Mouse (Mus musculus): ENCODE results near the gene Ncor2.
A peak's percentile ranks its signal among the peaks of the same experiment; 100 is the strongest.

The Ncor2 gene

DNA sequence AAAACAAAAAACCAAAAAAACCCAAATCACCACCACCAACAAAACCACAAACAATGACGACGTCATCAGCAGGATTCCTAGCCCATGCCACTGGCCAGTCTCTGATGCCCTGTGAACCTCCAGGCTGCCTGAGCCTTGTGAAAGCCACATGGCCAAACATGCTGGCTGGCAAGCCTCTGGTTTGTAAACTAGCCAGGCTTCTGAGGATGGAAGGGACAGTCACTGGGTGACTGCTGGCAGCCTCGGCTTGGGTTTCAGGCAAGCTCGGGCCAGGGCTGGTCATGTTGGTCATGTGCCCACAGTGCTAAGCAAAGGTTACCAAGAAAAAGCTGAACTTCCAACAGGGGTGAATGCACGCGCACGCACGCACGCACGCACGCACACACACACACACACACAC is 157.7 kb downstream of the Ncor2 start:
- no peak for DNase-seq (ENCODE audit: low spot score)

DNA sequence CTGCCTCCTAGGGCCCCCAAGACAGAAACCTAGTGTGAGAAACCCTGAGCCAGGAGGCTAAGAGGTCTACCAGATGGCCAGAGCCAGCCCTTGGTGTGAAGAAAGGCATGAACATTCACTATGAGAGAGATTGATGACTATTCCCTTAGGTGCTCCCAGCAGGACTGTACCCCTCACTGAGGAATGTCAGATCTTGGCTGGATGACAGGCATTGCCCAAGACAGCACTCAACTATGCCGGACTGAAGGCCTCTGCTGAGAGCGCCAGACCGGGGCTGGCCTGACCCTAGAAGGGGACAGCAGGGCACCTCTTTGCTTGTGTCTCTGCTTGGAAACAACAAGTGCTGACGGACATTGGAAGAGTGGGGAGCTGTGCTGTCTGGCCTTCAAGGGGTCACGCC is 159.9 kb downstream of the Ncor2 start:
- no peak for DNase-seq (ENCODE audit: low spot score)

DNA sequence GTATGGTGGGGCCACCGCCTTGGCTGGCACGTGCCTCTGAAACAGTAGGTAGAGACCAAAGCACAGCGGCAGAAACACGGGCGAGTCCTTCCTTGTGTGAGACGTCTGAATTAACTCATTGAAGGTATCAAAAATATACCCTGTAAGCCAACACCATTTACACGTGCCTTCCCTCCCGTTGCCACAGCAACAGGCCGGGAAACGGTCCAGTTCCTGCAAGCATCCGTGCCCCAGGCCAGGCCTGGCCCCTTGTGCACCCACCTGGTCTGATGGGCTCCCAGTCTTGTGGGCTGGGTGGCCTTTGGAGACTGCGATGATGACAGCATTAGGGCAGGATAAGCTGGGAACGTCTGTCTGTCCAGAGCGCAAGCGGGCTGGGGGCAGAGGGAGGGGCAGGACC is 161.7 kb downstream of the Ncor2 start:
- no peak for DNase-seq (ENCODE audit: low spot score)

DNA sequence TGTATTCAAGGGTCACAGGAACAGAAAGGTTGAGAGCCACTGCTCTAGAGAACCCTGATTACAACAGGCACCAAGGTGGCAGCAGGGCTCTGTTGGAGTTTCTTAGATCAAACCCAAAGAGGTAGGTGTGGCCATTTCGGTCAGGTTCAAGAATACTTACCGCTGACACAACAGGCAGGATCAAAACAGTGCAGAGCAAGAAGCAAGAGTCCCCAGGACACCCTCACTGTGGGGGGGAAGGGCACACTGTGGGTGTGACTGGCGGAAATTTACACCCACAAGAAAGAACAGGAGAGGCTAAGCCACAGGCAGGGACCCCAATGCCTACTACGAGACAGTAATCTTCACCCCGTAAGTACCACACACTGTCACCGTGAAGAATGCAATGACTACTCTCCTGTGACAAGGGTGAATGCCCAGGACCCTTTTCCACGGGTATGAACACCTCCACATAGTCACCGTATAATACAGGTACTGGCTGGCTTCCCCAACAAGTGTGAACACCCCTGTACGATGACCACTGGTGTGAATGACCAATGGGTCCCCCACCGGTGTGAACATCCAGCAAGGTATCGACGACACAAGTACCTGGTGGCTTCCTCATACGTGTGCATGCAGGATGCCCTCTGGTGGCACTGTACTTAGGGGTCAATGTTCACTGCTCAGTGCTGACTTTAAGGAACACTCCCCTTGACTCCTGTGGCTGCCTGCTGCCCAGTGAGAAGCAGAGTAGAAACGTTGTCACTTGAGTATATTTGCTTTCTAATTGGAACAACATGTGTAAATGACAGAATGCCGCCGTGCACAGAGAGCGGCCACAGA is 162.4 kb downstream of the Ncor2 start:
- no peak for DNase-seq (ENCODE audit: low spot score)

DNA sequence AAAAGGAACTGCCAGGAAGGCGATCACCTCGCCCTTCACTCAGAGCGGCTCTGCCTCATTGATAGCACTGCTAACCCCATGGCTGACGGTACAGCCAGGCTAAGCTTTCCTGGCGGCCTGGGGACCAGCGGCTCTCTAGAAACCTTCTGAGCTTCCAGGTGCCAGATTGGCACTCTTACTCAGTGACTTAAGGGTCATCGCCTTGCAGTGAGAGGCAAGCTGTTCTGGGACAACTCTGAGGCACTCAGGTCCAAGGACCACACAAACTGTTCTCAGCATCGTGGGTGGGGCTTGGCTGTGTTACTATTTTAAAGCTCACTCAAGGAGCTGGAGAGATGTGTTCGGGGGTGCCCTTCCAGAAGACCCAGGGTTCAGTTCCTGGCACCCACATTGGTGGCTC is 163.4 kb downstream of the Ncor2 start:
- DNase-seq (ENCODE audit: low spot score): no peak

DNA sequence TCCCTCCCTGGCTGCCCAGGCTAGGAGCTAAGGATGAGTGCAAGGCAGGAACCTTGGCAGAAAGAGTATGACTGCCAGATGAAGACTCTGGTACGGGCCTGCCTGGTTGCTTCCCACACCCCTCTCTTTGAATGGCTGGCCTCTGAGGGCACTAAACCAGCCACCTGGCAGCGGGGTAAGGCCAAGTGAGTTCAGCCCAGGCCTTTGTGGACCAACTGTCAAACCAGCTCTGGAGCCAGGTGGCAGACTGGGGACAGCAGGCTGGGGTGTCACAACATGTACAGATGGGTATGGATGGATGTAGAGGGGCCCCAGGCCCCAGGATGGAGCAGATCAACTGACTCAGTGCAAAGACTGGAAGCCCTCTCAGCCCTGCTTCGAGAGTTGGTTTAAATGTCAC is 164.0 kb downstream of the Ncor2 start:
- no peak for DNase-seq (ENCODE audit: low spot score)

DNA sequence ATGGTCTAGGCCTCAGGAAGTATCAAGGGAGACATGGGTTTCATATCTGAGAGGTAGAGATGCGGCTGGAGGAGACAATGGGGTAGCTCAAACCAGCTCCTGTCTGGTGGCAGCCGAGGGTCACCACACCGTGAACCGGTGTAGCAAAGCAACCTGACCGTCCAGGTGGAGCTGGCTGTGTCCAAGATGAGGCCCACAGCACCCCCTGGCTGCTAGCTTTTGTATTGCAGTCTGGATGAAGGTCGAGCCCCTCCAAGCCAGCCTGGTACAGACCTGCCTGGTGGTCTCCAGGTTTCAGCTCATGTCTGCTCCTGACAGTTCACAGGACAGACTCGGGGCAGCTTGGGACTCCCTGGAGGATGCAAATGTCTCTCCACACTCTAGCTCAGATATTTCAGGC is 164.5 kb downstream of the Ncor2 start:
- DNase-seq (ENCODE audit: low spot score): peak; percentile 76

DNA sequence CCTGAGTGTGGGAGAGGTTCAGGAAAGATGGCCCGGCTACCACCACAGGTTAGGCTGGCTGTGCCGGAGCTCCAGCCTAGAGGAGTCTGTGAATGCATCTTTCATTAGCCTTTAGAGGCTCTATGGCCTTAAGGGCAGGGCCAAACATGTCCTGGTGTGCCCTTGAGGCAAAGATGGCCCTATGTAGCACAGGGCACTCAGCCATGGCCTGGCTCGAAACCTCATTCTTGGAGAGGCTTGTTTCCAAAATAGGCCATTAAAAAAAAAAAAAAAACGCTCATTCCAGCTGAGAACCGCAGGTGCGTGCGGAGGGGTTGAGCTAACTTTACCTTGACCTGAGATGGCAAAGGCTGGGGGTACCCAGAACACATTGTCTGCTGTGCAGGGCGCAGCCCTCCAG is 167.4 kb downstream of the Ncor2 start:
- DNase-seq (ENCODE audit: low spot score): no peak

DNA sequence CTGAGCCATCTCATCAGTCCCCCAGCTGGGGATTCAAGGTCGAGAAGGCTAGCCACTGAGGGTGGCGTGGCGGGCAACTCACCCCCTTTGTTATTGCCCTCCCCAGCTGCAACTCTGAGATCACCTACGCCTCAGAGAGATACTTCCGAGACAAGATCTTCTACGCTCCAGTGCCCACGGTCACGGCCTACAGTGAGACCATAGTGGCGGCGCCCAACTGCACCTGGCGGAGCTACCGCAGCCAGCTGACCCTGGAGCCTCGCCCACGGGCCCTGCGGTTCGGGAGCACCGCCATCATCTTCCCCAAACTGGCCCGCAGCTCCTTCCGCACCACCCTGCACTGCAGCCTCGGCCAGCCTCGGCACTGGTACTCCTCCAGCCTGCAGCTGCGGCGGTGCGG is 167.9 kb downstream of the Ncor2 start:
- no peak for DNase-seq (ENCODE audit: low spot score)

DNA sequence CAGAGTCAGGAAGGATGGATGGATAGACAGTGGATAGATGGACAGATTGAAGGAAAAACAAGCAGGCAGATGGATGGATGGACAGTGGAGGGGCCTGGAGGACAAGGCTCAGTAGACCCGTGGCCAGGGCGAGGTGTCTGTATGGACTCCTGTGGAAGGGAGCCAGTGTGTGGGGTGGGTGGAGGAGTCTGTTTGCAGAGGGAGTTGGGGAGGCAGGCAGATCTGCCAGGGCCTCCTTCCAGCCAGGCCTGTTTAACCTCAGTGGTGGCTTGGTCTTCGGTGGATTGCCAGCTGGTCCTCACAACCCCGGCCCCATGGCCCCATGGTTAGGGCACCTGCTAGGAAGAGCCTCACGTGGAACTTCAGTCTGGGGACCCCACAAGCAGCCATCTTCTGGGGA is 172.1 kb downstream of the Ncor2 start:
- DNase-seq (ENCODE audit: low spot score): no peak

DNA sequence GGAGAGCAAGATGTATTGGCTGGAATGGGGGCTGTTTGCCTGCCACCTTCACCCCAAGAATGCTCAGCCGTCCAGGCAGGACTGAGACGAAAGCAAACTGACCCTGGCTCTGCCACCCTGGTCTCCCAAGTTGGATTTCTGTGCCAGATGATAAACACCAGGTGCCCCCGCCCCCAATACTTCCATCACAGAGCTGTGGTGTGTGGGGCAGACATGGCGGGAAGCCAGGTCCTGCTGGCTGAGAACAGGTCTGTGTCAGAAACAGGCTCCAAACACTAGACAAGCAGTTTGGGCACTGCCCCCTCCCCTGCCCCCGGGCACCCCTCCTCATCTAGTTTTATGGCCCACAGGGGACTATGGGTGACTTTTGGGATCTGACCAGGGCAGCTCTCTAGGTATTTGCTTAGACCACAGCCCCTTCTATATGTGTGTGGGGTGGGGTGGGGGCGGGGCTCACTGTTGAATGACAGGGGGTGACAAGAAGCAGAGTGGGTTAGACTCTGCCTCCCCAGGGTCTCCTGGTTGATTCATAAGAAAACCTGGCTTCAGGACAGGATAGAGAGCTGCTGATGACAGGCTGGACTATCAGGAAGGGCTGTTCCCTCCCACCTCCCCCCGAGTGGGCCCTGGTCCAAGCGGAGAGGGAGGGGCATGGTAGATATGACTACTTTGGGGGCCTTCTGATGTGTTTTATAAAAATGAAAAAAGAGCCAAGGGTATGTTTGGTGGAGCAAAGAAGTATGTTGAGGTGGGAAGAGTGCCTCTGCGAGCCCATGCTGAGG is 173.0 kb downstream of the Ncor2 start:
- DNase-seq (ENCODE audit: low spot score): no peak

DNA sequence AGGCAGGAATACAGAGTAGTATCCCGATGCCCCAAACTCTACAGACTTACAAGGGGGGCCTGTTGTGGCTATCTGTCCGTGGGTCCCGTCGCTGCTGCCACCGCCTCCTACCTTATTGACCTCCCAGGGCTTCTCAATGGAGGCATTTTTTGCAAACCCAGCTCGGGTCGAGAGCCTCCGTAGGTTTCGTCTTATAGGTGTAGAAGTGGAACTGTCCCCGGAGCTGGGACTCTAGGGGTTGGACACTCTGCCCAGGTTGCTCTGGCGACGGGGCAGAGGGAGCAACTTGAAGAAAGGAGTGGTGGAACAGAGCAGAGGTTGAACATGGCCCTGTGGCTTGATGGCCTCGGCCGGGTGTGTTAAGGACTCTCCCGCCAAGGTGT is 175.2 kb downstream of the Ncor2 start:
- no peak for DNase-seq (ENCODE audit: low spot score)

DNA sequence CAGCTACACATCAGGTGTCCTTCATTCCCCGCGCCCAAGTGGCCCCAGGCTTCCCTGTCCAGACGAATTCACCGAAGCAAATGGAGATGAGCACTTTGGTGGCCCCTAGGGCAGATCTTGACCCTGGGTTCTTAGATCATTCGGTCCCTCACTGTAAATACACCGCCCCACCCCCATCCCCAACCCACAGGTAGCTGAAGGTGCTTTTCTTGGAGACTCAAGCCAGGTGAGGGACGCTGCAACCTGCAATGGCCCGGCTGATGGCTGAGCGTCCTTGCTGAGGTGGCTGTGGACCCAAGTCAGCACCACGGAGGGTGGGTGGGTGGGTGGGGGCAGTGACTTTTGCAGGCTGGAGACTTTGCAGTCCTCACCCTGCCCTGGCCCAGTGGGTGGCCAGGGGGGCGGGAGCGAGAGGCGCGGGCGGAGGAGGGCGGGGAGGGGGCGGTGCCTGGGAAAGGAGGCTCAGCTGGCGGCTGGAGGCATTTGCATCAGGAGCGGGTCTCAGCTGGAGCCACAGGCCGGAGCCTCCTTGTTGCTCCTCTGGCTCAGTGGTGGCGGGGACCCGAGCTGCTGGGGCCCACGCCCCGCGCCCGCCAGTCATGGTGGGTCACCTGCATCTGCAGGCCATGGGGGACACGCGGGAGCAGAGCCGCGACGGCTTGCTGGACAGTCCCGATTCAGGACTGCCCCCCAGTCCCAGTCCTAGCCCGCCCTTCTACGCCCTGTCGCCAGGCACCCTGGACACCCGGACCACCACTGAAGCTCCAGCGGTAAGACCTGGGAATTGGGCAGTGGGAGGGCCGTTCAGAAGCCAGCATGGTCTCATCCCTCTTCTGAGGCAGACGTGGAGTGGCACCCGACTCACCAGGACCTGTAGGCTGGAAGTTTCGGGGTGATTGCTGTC is 175.8 kb downstream of the Ncor2 start, which contains the start of gene Rflna:
Gene Rflna (plus strand): TSS at position 253 of the 904 bp plus-strand sequence.
- DNase-seq (ENCODE audit: low spot score): peak; percentile 73

DNA sequence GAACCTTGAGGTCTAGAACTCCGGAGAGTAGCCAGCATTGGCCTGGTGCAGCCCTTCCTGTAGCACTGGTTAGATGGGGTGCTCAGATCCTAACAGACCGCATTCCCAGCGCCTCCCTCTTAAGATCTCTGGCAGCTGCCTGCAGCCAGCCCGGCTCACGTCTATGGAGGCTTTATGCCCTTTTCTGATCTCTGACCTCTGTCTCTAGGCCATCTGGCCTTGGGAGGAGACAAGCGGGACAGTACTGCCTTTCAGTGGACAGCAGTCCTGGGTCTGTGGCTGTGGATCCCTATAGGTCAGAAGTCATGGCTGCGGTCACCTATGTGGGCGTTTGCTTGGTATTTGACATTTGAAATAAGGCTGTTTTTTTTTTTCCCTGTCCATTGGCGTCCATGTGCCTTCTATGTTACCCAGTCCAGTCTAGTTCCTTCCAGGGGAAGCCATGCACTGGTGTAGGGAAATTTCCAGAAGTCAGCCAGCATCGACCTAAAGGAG is 178.2 kb downstream of the Ncor2 start:
- DNase-seq (ENCODE audit: low spot score): no peak

DNA sequence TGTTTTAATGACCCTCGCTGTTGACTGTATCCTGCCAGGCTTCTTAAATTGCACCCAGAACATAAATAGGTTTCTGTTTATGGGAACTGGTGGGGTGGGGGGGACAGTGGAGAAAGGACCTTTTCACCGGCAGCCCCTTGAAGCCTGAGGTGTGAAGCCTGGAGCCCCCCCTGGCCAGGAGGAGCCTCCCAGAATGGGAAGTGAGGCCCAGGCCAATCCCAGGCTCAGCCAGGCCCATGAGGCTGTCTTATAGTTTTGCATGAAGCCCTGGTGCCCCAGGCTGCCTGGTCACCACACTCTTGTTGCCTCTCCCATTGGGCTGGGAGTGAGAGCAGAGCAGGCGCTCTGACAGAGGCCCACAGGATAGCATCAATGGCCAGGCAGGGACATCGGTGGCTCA is 181.1 kb downstream of the Ncor2 start:
- no peak for DNase-seq (ENCODE audit: low spot score)

DNA sequence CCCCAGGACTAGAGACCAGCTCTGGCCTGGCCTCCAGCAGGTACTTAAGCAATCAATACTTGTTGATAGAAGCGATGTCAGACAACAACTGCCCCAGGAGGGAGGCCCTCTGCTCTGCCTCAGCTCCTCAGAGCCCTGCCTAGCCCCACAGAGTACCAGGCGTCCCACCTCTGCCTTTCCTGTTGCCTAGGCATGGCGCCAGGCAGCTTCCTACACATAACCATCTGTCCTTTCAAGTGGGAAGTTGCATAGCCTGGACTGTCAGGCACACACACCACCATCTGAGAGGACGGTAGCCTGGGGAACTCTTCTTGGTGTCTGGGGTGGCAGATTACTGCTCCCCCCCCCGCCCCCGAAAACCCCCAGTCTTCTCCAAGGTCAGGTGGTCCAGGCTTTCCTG is 182.2 kb downstream of the Ncor2 start:
- no peak for DNase-seq (ENCODE audit: low spot score)

DNA sequence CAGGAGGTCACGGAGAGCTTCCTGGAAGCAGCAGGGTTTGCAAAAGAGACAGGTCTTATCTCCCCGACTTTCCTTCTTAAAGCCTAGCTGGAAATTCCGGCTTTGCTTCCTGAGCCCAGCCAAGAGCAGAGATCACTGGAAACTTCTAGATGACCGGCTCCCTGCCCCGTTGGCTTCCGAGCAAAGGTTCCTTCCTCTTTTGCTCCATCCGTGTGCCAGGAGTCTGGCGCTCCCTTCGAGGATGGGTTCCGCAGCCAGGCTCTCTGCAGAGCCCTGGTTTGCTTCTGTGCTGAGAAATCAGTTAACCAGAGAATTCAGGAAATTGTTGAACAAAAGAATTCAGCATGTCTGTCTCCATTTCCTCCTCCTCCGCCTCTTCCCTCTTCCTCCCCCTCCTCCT is 186.1 kb downstream of the Ncor2 start:
- DNase-seq (ENCODE audit: low spot score): no peak

DNA sequence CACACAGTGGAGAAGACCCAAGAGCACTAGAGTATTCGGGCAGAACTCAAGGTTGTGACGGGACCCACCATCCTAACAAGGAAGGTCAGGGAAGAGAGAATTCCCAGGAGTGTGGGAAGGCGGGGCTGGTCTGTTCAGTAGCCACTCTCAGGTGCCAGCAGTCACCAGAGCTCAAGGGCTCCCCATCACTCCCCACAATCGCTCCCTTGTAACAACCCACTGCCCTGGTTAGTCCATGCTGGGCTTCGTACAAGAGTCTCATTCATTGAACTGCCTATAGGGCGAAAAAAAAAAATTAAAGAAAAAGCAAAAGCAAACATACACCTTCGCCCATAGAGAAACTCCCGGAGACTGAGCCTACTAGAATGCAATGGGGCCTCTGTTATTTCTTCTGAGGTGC is 186.7 kb downstream of the Ncor2 start:
- DNase-seq (ENCODE audit: low spot score): no peak

DNA sequence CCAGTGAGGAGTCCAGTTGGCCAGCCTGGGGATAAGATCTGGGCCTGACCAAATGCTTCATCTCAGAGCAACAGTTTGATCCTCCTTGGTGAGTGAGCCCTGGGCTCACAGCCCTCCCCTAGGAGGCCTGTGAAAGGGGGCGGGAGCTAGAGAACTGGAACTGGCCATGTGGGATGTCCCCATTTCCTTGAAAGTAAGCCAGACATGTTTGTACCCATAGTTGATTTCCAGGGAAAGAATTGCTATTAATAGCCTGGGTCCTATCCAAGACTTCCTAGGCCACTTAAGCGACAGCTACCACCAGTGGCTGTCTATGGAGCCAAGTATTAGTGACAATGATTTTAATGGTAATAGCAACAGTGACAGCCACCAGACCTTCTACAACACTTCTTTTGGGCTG is 189.3 kb downstream of the Ncor2 start:
- DNase-seq (ENCODE audit: low spot score): no peak

DNA sequence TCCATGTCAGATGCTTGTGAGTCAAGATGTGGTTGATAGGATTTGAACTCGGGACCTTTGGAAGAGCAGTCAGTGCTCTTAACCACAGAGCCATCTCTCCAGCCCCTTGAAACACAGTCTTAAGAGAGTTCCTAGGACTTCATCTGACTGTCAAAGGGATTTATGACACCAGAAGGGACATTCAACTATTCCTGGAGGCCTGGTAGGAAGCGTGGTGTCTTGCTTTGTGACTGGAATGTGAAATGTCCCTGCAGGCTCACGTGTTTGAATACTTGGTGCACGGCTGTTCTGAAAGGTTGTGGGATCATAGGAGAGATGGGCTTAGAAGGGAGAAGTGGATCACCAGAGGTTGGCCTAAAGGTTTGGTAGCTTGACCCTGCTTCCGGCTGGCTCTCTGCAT is 192.4 kb downstream of the Ncor2 start:
- no peak for DNase-seq (ENCODE audit: low spot score)

DNA sequence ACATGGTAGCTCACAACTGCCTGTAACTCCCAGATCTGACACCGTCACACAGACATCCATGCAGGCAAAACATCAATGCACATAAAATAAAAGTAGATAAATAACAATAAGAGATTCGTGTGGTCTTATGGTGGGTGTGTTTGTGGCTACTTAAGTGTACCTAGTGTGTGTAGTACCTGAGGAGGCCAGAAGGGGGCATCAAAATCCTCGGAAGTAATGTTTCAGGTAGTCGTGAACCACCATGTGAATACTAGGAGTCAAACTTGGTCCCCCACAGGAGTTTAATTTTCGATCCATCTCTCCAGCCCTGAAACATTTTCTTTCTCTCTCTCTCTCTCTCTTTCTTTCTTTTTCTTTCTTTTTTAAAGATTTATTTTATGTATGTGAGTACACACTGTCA is 192.8 kb downstream of the Ncor2 start:
- DNase-seq (ENCODE audit: low spot score): no peak

DNA sequence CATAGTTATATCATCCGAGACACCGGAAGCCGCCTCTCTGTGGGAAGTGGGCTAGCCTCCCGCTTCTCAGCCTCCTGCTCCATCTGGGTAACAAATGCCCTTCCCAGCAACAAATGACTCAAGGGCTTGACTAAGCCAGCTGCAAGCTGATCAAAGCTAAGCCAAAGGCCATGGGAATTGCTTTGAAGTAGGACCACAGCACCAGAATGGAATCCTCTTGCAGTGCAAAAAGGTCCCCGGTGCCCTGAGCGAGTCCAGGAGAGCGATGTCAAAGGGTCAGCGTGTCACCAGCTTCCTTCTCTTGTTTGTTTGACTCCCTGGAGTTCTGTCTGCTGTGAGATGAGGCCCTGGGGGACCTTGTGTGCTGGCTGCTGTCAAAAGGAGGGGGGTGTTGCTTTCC is 209.2 kb downstream of the Ncor2 start:
- no peak for DNase-seq (ENCODE audit: low spot score)
